Mouse (Mus musculus) cerebellum, adult (tissue): Measurements from ENCODE around the gene Arl5a.

Experiments used
- ATAC-seq: cut with Nextera tagmentation; 2 replicates; pipeline ENCODE4 v1.9.2; 2017; ENCODE audit warnings: mild to moderate bottlenecking, moderate library complexity, mixed read lengths; ENCODE audit not compliant: insufficient number of reproducible peaks, low FRiP score, low TSS enrichment

The Arl5a gene

GRCm38 (mm10) chr2:52423611-52424247, 972 bp downstream of the Arl5a start:
- no peak for ATAC-seq

- no peak for ATAC-seq
Observed at GRCm38 (mm10) chr2:52422871-52423610, 1.7 kb downstream of the Arl5a start.

GRCm38 (mm10) chr2:52421197-52421596, 3.5 kb downstream of the Arl5a start:
- ATAC-seq = no peak

GRCm38 (mm10) chr2:52420001-52420710, 4.5 kb downstream of the Arl5a start:
- no peak for ATAC-seq

- ATAC-seq = no peak
Observed at GRCm38 (mm10) chr2:52419295-52419694, 5.4 kb downstream of the Arl5a start.

- no peak for ATAC-seq
Observed at GRCm38 (mm10) chr2:52412524-52413037, 12.1 kb downstream of the Arl5a start.

GRCm38 (mm10) chr2:52406480-52406879, 18.2 kb downstream of the Arl5a start:
- no peak for ATAC-seq

- ATAC-seq = no peak
Observed at GRCm38 (mm10) chr2:52405238-52405637, 19.5 kb downstream of the Arl5a start.

- no peak for ATAC-seq
Observed at GRCm38 (mm10) chr2:52394529-52394928, 30.2 kb downstream of the Arl5a start.

GRCm38 (mm10) chr2:52390415-52390975, 34.2 kb downstream of the Arl5a start:
- ATAC-seq = no peak

- no peak for ATAC-seq
Observed at GRCm38 (mm10) chr2:52389975-52390374, 34.7 kb downstream of the Arl5a start.

- ATAC-seq = no peak
Observed at GRCm38 (mm10) chr2:52386451-52386850, 38.2 kb downstream of the Arl5a start.

GRCm38 (mm10) chr2:52386037-52386436, 38.7 kb downstream of the Arl5a start:
- ATAC-seq = no peak

- no peak for ATAC-seq
Observed at GRCm38 (mm10) chr2:52378848-52379261, 45.8 kb downstream of the Arl5a start.

- ATAC-seq = no peak
Observed at GRCm38 (mm10) chr2:52378448-52378804, 46.3 kb downstream of the Arl5a start, which contains the start of gene Neb. Gene Neb, minus strand, starts transcription at chr2:52378474.

- ATAC-seq = no peak
Observed at GRCm38 (mm10) chr2:52377706-52378447, 46.8 kb downstream of the Arl5a start.

- ATAC-seq = no peak
Observed at GRCm38 (mm10) chr2:52374706-52375105, 50.0 kb downstream of the Arl5a start.

- no peak for ATAC-seq
Observed at GRCm38 (mm10) chr2:52372480-52372879, 52.2 kb downstream of the Arl5a start.

- no peak for ATAC-seq
Observed at GRCm38 (mm10) chr2:52372080-52372479, 52.6 kb downstream of the Arl5a start.

- peak; percentile 52 for ATAC-seq
Observed at GRCm38 (mm10) chr2:52371066-52371465, 53.6 kb downstream of the Arl5a start.
